Mouse (Mus musculus): ENCODE results near the gene Zmiz1.

DNA sequence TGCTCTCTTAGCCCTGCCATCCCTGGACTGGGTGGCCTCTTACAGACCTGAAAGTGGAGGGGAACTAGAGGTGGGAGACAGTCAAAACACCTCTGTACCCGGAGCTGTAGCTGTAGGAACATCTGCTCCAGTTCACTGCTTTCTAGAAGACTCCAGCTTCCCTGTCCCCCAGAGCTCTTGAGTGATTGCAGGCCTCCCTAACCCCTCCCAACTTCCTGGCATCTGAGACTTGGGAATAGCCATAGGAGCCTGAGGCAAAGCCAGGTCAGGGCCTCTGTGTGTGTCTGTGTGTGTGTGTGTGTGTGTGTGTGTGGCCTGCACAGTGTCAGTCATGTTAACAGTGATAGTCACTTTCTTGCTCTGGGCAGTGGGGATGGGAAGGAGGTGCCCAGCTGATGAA lies 102.7 kb downstream of the Zmiz1 start:
- no peak for TF ChIP-seq CTCF (IDR thresholded peaks at IDR 0.05)
- TF ChIP-seq EP300 (IDR thresholded peaks at IDR 0.05): no peak
